Mouse (Mus musculus): ENCODE measurements around the gene Eif2ak1. TPM values are rescaled to one million over a fixed set of nuclear protein-coding genes. Genes with fewer than 3 reads are reported as not detected.
"Not testable (repeated sequence)": the region's sequence is repeated elsewhere in the genome, so short reads cannot be mapped to it uniquely, and the experiment has no call there.

Eif2ak1 gene
- 14.9 and 16.8 TPM in 2 replicates for polyA plus RNA-seq (2012; rRNA removed)

- Histone ChIP-seq H3K4me1 (ENCODE audit: control insufficient read depth, insufficient read depth, low read length) (no peaks in the 10 kb centered on the region), H3K4me3 (replicated peaks; ENCODE audit: extremely low read depth, low read depth, low read length) (peak within 1 kb of the TSS; percentile 98)
- 1% methylated on average over 37 of the region's 37 CpGs for WGBS
- TF ChIP-seq POLR2A (IDR thresholded peaks at IDR 0.05; ENCODE audit: borderline replicate concordance, extremely low read depth, low read depth, low read length) (peak; percentile 71; the same call in 1 of the 2 replicates), CTCF (IDR thresholded peaks at IDR 0.05; ENCODE audit: insufficient read depth, low read length) (no peak)
- peak; percentile 91 for DNase-seq
Observed at GRCm38 (mm10) chr5:143817116-143817930, at the start of gene Eif2ak1. Gene Eif2ak1, plus strand, starts transcription at chr5:143817788.

GRCm38 (mm10) chr5:143781951-143782350 is 35.6 kb upstream of the Eif2ak1 start:
- no peaks in the 10 kb centered on the region for H3K4me1 ChIP-seq (ENCODE audit: control insufficient read depth, insufficient read depth, low read length)
- H3K4me3 ChIP-seq (replicated peaks; ENCODE audit: extremely low read depth, low read depth, low read length), result no peak overlapping the region
- no peak for DNase-seq
- TF ChIP-seq CTCF (IDR thresholded peaks at IDR 0.05; ENCODE audit: insufficient read depth, low read length) (no peak), POLR2A (IDR thresholded peaks at IDR 0.05; ENCODE audit: borderline replicate concordance, extremely low read depth, low read depth, low read length) (no peak)
- WGBS, result 81% methylated on average over 8 of the region's 8 CpGs

- no peak for TF ChIP-seq CTCF (IDR thresholded peaks at IDR 0.05; ENCODE audit: insufficient read depth, low read length)
- no peak for TF ChIP-seq POLR2A (IDR thresholded peaks at IDR 0.05; ENCODE audit: borderline replicate concordance, extremely low read depth, low read depth, low read length)
- no peak for DNase-seq
- Histone ChIP-seq H3K4me1 (ENCODE audit: control insufficient read depth, insufficient read depth, low read length) (no peaks in the 10 kb centered on the region), H3K4me3 (replicated peaks; ENCODE audit: extremely low read depth, low read depth, low read length) (no peak overlapping the region)
- WGBS, result 71% methylated on average over 6 of the region's 6 CpGs
Observed at GRCm38 (mm10) chr5:143785391-143785790, 32.2 kb upstream of the Eif2ak1 start.

GRCm38 (mm10) chr5:143801216-143801615 is 16.4 kb upstream of the Eif2ak1 start:
- not testable (repeated sequence) for H3K4me3 ChIP-seq (replicated peaks; ENCODE audit: extremely low read depth, low read depth, low read length); H3K4me1 ChIP-seq (ENCODE audit: control insufficient read depth, insufficient read depth, low read length); DNase-seq
- 85% methylated on average over 6 of the region's 6 CpGs for WGBS

- no peak for TF ChIP-seq CTCF (IDR thresholded peaks at IDR 0.05; ENCODE audit: insufficient read depth, low read length)
- no peak for TF ChIP-seq POLR2A (IDR thresholded peaks at IDR 0.05; ENCODE audit: borderline replicate concordance, extremely low read depth, low read depth, low read length)
- Histone ChIP-seq H3K4me3 (replicated peaks; ENCODE audit: extremely low read depth, low read depth, low read length) (no peak overlapping the region), H3K4me1 (ENCODE audit: control insufficient read depth, insufficient read depth, low read length) (no peaks in the 10 kb centered on the region)
- WGBS, result 84% methylated on average over 18 of the region's 18 CpGs
- no peak for DNase-seq
Observed at GRCm38 (mm10) chr5:143804056-143804765, 13.4 kb upstream of the Eif2ak1 start.

- TF ChIP-seq POLR2A (IDR thresholded peaks at IDR 0.05; ENCODE audit: borderline replicate concordance, extremely low read depth, low read depth, low read length), result no peak
- no peak for TF ChIP-seq CTCF (IDR thresholded peaks at IDR 0.05; ENCODE audit: insufficient read depth, low read length)
- Histone ChIP-seq H3K4me1 (ENCODE audit: control insufficient read depth, insufficient read depth, low read length) (no peaks in the 10 kb centered on the region), H3K4me3 (replicated peaks; ENCODE audit: extremely low read depth, low read depth, low read length) (no peak overlapping the region)
- 51% methylated on average over 3 of the region's 3 CpGs for WGBS
- DNase-seq, result no peak
Observed at GRCm38 (mm10) chr5:143807268-143807667, 10.3 kb upstream of the Eif2ak1 start.

- WGBS, result 78% methylated on average over 3 of the region's 3 CpGs
- no peak for DNase-seq
- H3K4me1 ChIP-seq (ENCODE audit: control insufficient read depth, insufficient read depth, low read length), result no peaks in the 10 kb centered on the region
- TF ChIP-seq CTCF (IDR thresholded peaks at IDR 0.05; ENCODE audit: insufficient read depth, low read length) (no peak), POLR2A (IDR thresholded peaks at IDR 0.05; ENCODE audit: borderline replicate concordance, extremely low read depth, low read depth, low read length) (no peak)
- H3K4me3 ChIP-seq (replicated peaks; ENCODE audit: extremely low read depth, low read depth, low read length), result no peak overlapping the region
Observed at GRCm38 (mm10) chr5:143809421-143810090, 8.0 kb upstream of the Eif2ak1 start.

- no peak for TF ChIP-seq POLR2A (IDR thresholded peaks at IDR 0.05; ENCODE audit: borderline replicate concordance, extremely low read depth, low read depth, low read length)
- TF ChIP-seq CTCF (IDR thresholded peaks at IDR 0.05; ENCODE audit: insufficient read depth, low read length), result no peak
- 81% methylated on average over 5 of the region's 5 CpGs for WGBS
- Histone ChIP-seq H3K4me3 (replicated peaks; ENCODE audit: extremely low read depth, low read depth, low read length) (no peak overlapping the region), H3K4me1 (ENCODE audit: control insufficient read depth, insufficient read depth, low read length) (no peaks in the 10 kb centered on the region)
- DNase-seq, result no peak
Observed at GRCm38 (mm10) chr5:143811653-143812052, 5.9 kb upstream of the Eif2ak1 start.

- Histone ChIP-seq H3K4me1 (ENCODE audit: control insufficient read depth, insufficient read depth, low read length) (no peaks in the 10 kb centered on the region), H3K4me3 (replicated peaks; ENCODE audit: extremely low read depth, low read depth, low read length) (no peak overlapping the region)
- DNase-seq, result no peak
- WGBS, result 46% methylated on average over 2 of the region's 2 CpGs
- TF ChIP-seq POLR2A (IDR thresholded peaks at IDR 0.05; ENCODE audit: borderline replicate concordance, extremely low read depth, low read depth, low read length), result no peak
- TF ChIP-seq CTCF (IDR thresholded peaks at IDR 0.05; ENCODE audit: insufficient read depth, low read length), result no peak
Observed at GRCm38 (mm10) chr5:143814626-143815025, 3.0 kb upstream of the Eif2ak1 start.
